Comparison of ENCODE assay signal across 8 mouse cellular contexts in genomic region chr5:24100106-24100809, GRCm38 (mm10). TPM values are rescaled to one million over a fixed set of nuclear protein-coding genes. Genes with fewer than 3 reads are reported as not detected.
DNase-seq lines count a peak whose midpoint lies in the region; ATAC-seq lines count a peak whose summit lies in the region.

Gene Klhl7, plus strand, starts transcription at chr5:24100605.

- 1% methylated on average over 47 of the region's 47 CpGs for WGBS in hindbrain, embryonic 16.5 days

- DNase-seq in WW6 (ENCODE audit: low read depth, low spot score), result peak; percentile 78
- peak; percentile 87 to 89 for DNase-seq in cerebellum, postnatal 36 days
- DNase-seq in gastrocnemius, adult 18-20 months (ENCODE audit: low spot score), result peak; percentile 87
- peak; percentile 74 to 78 for DNase-seq in left cerebral cortex, adult 8-10 months (ENCODE audit: low spot score in 2 of 2)
- peak; percentile 94 for DNase-seq in right cerebral cortex, postnatal 10 days (ENCODE audit: low spot score in 2 of 2)
- DNase-seq in urinary bladder, postnatal 25 days (ENCODE audit: low spot score), result peak; percentile 84

- H3K4me2 ChIP-seq in hindbrain, embryonic 16.5 days (ENCODE audit: low read length), result peak within 1 kb of the TSS; percentile 75

- peak within 1 kb of the TSS; percentile 96 for H3K27ac ChIP-seq in hindbrain, embryonic 16.5 days (ENCODE audit: low read depth, low read length)

- ATAC-seq in hindbrain, embryonic 16.5 days, result peak; percentile 96

- H3K9ac ChIP-seq in hindbrain, embryonic 16.5 days (ENCODE audit: low read depth, low read length), result peak within 1 kb of the TSS; percentile 91

- no peaks in the 10 kb centered on the region for H3K36me3 ChIP-seq in hindbrain, embryonic 16.5 days (ENCODE audit: control insufficient read depth, insufficient read depth, low read length)
- no peaks in the 10 kb centered on the region for H3K36me3 ChIP-seq in megakaryocyte, embryonic 14.5 days (replicated peaks; ENCODE audit: low read length)

- no peaks in the 10 kb centered on the region for H3K9me3 ChIP-seq in hindbrain, embryonic 16.5 days (ENCODE audit: control insufficient read depth, low read length)
- H3K9me3 ChIP-seq in megakaryocyte, embryonic 14.5 days, result no peaks in the 10 kb centered on the region

- peaks cover 17% of the 10 kb centered on the region for H3K4me1 ChIP-seq in hindbrain, embryonic 16.5 days (ENCODE audit: control insufficient read depth, insufficient read depth, low read depth, low read length)
- peaks cover 10% of the 10 kb centered on the region; the same call in 1 of the 2 replicates for H3K4me1 ChIP-seq in megakaryocyte, embryonic 14.5 days

- H3K27me3 ChIP-seq in hindbrain, embryonic 16.5 days (replicated peaks; ENCODE audit: control insufficient read depth, insufficient read depth, low read length), result no peaks in the 10 kb centered on the region
- peaks cover 8% of the 10 kb centered on the region for H3K27me3 ChIP-seq in megakaryocyte, embryonic 14.5 days (replicated peaks)

- peak within 1 kb of the TSS; percentile 84 for H3K4me3 ChIP-seq in hindbrain, embryonic 16.5 days (ENCODE audit: low read length)
- H3K4me3 ChIP-seq in megakaryocyte, embryonic 14.5 days (replicated peaks), result peak within 1 kb of the TSS; percentile 94

RNA-seq across cellular contexts. Expression of gene Klhl7, which starts in this region (rescaled TPM):
- 10 to 100 TPM; 35.8 to 37.1 TPM for total RNA-seq in gastrocnemius, adult 18-20 months (2021)
- polyA plus RNA-seq in hindbrain, embryonic 16.5 days (2015; fragmentation: Nextera tagmentation; extraction: Ambion mirVana), result 132 and 134 TPM in 2 replicates
- 10 to 100 TPM; 88.6 to 92.3 (median 89.5) TPM for total RNA-seq in left cerebral cortex, adult 8-10 months (2022)
- polyA plus RNA-seq in megakaryocyte, embryonic 14.5 days (2012; ENCODE audit: insufficient read depth, low replicate concordance), result 0.26 and 0.96 TPM in 2 replicates

Comparison
In these comparisons a context has a peak if more than half of its experiments do, and no peak if none do; other contexts are left out.
1. Peak in every context shown above with its lines: DNase-seq, ATAC-seq, H3K4me3 ChIP-seq and H3K27ac ChIP-seq.
2. RNA of gene Klhl7 (polyA plus RNA-seq): 132 to 134 TPM in hindbrain, embryonic 16.5 days; 0.26 to 0.96 TPM in megakaryocyte, embryonic 14.5 days; every median in the first group is over 10 times any median in the second.